Mouse (Mus musculus): ENCODE measurements around the gene Tma7. TPM values are rescaled to one million over a fixed set of nuclear protein-coding genes. Genes with fewer than 3 reads are reported as not detected.

The Tma7 gene
- polyA plus RNA-seq, 2 experiments from 2014 or later, result 726 to 879 TPM

DNA sequence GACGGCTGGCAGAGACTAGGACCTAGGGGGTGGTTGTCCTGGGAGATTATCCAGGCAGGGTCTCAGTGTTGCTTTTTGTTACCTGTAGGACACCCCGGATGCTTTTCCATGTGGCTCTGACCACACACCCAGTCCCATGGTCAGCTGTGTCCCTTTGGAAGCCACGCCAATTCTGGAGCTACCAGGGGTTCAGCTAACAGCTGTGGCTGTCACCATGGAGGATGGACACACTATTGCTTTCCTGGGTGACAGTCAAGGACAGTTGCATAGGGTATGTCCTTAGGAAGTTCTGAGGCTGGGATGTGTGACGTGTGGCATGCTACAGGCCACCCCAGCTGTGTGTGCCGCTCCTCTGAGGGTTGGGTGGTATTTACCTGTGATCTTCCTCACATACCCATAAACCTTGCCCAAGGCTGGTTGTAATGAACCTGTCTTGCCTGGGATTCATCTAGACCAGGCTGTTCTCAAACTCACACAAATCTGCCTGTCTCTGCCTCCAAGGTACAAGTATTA lies 19.6 kb upstream of the Tma7 start:
- no peak for ATAC-seq

DNA sequence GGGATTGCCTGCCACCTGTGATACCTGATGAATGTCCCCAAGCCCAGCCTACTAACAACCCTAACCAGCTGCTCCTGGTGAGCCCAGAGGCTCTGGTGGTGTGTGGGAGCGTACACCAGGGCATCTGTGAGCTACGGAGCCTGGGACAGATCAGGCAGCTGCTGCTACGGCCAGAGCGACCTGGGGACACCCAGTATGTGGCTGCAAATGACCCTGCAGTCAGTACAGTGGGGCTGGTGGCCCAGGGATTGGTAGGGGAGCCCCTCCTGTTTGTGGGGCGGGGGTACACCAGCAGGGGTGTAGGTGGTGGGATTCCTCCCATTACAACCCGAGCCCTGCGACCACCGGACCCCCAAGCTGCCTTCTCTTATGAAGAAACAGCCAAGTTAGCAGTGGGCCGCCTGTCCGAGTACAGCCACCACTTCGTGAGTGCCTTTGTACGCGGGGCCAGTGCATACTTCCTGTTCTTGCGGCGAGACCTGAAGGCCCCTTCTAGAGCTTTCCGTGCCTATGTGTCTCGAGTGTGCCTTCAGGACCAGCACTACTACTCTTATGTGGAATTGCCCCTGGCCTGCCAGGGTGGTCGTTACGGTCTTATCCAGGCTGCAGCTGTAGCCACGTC lies 18.0 kb upstream of the Tma7 start:
- no peak for ATAC-seq

DNA sequence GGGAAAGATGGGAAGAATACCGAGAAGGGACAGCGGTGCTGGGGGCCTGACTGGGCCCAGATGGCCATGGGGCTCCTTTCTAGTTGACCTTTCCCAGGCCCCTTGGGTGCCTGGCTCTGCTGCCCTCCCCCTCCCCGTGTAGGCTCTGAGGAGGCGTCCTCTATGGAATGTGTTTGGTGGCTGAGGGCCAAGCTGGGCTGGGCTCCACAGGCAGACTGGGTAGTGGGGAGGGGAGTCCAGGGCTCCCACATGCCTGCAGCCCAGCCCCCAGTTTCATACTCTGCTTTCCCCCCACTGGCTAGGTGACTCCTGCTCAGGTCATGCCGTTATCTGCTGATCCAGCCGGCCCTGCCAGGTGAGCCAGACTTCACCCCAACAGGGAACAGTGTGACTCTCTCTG lies 16.6 kb upstream of the Tma7 start:
- ATAC-seq, result no peak

DNA sequence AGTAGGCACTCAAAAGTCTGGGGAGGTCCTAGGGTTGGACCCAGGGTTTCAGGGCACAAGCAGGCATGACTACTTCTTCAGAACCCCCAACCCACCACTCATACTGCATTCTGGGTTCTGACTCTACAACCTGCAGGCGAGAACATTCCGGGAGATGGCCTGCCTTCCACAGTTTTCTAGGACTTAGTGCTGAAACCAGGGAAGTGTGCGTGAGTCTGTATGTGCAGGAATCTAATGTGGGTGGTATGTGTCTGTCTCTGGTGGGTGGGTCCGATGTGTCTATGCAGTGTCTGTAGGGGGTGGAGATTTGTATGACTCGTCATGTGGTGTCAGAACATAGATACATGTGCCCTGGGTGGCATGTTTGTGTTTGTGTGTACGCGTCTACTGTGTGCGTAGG lies 16.0 kb upstream of the Tma7 start:
- ATAC-seq, result no peak

DNA sequence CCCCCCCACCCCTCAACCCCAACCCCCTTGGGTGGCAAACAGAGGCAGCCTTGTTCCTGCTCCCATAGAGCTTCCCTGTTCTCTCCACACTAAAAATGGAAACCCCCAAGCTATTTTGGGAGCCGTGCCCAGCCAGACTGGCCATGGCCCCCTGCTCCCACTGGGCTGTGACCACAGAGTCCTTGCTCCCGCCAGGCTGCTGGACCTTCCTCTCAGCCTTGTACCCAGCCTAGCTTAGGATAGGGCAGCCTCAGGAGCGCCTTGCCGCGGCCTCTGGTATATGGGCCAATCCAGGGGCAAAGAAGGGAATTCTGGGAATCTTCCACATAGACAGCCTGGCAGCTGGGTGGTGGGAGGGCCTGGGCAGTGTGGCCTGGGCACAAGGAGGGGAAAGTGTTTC lies 15.4 kb upstream of the Tma7 start:
- no peak for ATAC-seq

DNA sequence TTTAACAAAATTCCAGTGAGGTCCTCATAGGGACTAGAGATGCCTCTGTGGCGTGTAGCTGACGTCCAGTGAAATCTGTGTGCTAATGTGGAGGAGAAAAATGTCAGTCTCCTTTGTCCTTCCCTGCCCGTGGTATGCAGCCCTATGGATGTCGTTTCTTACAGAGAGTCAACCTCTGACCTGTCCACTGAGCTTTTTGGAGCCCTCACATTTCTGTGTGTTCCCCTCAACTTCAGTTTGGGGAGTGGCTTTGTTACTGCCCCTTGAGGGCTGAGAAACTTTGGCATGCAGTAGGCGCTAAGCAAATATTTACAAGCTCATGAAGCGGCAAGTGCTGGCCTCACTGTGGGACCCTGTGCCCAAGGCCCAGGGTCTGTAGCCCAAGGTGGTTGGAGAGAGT lies 14.9 kb upstream of the Tma7 start:
- no peak for ATAC-seq

DNA sequence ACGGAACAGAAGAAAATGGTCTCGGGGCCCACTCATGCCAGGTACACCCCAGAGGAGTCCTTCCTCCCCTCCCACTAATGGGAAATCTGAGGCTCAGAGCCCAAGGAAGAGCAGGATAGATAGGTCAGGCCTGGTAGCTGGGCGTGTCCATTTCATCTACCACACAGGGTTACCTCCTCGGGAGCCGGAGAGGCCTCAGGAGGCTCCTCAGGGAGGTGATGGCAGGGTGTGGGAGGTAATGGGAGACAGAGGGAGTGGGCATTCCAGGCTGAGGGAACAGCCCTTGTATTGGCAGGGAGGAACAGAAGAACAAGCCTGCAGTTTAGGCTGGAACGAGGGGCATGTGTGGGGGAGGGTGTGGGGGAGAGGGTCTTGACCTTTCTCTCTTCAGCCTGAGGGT lies 14.5 kb upstream of the Tma7 start:
- ATAC-seq, result no peak

DNA sequence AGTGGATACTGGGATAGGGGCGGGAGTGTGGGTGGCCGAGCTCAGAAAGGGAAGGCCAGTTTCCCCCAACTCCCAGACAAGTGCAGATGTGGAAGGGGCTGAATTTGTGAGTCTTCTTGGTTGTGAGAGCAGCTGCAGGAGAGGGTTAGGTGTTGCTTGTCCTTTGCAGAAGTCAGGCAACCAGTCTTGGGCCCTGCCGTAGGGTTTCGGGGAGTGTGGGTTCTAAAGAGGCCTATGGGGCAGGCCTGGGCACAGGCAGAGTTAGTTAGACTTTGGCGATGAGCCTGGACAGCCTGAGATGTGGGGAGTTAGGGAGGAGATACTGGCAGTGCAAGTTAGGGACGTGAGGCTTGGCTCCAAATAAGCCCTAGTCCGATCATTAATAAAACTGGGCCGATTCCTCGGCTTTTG lies 13.9 kb upstream of the Tma7 start:
- no peak for ATAC-seq

DNA sequence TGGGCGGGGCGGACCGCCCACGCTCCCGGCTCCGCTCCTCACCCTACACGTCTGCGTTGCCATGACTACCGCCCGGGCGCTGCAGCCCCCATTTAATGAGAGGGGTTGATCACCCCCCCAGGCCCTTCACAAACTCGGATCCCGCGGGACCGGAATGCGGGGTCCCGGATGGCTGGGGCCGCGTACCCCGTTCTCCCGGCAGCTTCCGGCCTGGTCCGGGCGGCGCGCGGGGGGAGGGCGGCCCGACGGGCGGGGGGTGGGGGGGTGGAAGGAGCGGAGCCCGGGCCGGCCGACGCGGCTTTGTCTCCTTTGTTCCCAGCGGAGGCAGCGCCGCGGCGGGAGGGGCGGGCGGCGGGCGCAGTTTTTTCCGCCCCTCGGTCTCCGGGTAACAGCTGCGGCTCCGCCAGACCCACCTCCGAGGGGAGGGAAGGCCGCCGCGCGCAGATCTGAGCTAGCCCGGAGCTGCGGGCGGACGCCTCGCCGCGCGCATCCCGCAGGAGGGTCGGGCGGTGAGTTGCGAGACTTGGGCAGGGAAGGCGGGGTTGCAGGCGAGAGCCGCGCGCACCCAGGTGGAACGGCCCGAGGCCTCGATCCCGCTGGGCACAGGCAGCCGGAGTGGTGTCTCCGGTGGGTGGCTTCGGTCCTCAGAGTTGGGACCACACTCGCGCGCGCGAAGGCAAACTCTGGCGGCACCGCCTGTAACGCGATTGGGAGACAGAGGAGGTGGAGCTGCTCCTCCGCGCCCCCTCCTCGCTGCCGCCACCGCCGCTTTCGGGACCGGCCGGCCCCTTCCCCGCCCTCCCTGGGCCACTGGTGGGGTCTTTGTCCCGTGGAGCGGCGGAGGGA lies 13.0 kb upstream of the Tma7 start, which contains the start of gene Plxnb1:
TSS of gene Plxnb1 (plus strand) at position 253 of the 846 bp plus-strand sequence.
- ATAC-seq, result peak; percentile 59

DNA sequence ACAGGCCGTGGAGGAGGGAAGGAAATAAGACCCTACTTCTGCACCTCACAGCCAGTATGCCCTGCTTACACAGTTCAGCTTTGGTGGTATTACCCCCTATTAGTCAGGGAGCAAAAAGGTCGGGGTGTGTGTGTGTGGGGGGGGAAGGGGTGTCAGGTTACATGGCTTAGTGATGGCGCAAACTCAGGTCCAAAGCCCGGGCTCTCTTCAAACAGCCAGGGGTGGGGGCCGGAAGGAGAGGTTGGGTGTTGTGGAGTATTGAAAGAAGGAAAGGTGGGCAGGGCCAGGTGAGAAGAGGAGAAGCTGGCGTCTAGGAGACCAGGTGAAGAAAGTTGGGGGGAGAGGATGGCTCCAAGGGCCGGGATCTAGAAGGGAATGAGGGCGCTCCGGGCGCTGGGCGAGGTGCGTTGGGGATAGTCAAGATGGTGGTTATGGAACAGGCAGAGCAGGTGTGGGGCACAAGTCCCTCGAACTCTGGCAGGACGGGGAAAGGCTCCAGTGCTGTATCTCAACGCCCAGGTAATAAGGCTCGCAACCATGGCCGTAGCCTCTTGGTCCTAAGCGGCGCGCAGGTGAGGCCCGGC lies 12.3 kb upstream of the Tma7 start:
- ATAC-seq, result peak; percentile 33

DNA sequence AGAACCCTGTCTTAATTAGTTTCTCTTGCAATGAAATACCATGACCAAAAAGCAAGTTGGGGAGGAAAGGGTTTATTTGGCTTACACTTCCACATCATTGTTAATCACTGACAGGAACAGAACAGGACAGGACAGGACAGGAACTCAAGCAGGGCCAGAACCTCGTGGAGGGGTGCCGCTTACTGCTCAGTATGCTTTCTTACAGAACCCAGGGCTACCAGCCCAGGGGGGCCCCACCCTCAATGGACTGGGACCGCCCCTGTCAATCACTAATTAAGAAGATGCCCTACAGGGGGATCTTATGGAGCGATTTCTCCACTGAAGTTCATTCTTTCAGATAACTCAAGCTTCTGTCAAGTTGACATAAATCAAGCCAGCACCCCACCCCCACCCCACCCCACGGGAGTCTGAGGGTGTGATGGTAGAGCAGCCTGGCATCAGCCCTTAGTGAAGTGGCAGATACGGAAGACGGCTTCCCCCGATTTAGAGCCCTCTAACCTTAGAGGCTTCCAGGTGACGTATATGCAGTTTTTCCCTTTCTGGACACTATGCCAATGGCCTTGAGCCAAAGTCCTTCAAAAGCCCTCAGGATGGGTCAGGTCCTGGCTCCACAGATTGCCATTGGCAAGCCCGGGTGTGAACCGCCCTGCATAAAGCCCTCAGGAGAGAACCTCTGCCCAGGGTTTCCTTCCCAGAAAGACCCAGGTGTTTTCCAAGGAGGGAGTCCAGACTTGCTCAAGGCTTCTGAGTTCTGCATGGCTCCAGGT lies 11.6 kb upstream of the Tma7 start:
- no peak for ATAC-seq

DNA sequence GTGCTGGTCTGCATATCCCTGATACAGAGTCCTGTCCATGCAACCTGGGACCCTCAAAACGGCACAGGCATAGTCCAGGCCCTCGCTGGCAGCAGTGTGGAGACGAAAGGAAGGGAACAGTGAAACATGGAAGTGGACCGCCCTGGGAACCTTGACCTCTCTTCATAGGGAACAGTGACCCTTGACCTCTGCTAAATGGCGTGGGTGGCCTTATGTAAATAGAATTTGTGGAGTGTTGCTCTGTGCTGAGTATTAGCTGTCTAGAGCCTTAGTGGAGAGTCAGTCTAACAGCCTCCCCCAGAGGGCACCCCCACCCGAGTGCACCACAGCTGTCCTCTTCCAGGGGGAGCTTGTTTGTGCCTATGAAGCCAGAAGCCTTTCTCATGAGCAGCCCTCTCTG lies 10.4 kb upstream of the Tma7 start:
- ATAC-seq, result no peak

DNA sequence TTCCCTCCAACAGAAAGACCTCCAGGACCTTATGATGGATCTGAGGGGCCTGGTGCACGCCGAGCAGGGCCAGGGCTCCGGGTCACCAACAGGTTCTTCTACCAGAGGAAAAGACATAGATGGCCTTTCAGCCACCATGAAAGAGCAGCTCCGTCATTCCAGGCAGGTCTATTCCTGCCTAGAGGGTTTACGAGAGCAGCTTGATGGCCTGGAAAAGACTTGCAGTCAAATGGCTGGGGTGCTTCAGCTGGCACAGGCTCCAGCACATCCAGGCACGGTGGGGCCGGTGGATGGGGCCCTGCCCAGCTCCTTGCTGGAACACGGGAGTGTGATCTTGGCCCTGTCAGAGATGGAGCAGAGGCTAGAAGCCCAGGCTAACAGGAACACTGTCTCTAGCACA lies 9.4 kb upstream of the Tma7 start:
- ATAC-seq, result no peak

DNA sequence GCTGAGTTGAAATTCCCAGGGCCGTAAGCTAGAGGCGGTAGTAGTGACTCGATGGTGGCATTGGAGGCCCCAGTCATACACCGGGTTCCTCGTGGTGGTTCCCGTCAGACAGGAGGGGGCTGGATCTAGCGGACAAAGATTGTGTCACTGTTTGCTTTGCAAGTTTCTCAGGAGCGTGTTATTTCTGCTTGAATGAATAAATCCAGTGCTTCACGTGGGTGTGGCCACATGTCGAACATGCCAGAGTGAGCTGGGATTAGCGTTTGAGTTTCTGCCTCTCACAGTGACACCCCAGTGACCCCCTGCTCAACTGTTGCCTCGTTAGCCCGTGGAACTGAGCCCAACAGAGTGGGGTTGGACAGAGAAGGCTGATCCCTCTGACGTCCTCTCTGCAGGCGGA lies 8.1 kb upstream of the Tma7 start:
- ATAC-seq, result no peak

DNA sequence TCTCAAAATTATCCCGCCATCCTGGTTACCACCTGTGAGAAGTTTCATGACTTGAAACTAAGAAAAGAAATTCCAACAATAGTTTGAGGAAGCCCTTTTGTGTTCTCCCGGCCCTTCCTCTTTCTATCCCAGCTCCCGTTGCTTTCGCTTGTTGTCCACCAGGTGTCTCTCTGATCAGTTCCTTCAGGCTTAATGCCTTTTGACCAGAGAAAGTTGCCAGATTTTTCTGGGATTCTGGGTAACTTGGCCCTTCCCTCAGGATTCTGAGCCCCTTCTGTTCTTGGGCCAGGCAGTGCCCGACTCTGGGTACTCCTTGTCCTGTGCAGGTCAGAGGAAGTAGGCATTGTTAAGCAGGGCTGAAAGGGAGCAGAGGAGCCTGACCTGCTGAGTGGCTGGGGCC lies 5.6 kb upstream of the Tma7 start:
- no peak for ATAC-seq

DNA sequence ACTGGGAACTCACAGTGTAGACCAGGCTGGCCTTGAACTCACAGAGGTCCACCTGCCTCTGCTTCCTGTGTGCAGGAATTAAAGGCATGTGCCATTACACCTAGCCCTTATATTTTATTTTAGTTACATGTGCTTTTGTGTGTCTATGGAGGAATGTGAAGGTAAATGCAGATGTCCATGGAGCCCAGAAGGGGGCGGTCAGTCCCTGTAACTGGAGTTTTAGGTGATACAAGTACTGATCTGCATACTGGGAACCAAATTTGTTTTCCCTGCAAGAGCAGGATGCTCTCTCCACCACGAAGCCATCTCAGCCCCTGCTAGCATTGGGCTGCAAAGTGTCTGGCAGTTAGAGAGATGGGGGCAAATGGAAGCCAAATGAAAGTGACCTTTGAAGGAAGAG lies 2.5 kb upstream of the Tma7 start:
- ATAC-seq, result no peak

DNA sequence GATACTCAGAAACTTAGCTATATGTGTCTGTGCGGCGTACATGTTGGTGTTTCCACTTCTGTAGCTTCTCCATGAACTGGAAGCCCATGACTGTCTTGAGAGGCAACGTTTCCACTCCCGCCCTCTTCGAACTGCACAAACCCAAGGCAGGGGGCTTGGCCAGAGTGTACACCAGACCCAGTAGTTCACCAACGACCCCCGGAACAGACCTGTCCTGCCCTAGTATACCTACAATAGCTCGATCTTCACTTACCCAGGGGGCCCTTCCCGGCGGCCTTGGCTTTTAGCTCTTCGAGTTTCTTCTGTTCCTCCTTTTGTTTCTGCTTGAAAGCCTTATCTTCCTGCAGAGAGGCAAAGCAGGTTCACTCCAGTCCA lies 651 bp downstream of the Tma7 start:
- no peak for ATAC-seq

DNA sequence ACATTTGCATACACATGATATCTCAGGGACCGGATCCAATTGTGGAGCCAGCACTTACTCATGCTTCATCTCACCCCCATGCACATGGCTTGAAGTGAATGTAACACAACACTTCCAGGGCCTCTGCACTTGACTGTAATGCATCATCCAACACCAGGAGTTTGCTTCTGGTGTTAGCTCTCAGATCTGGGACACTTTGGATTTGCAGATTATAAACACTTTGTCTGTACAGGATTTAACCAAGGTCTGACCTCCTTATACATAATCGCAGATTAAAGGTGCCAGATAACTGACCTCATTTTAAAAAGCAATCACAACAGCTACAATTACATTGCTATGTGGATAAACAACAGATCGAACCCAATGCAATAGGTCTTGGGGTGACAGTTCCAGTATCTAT lies 1.9 kb downstream of the Tma7 start:
- no peak for ATAC-seq

DNA sequence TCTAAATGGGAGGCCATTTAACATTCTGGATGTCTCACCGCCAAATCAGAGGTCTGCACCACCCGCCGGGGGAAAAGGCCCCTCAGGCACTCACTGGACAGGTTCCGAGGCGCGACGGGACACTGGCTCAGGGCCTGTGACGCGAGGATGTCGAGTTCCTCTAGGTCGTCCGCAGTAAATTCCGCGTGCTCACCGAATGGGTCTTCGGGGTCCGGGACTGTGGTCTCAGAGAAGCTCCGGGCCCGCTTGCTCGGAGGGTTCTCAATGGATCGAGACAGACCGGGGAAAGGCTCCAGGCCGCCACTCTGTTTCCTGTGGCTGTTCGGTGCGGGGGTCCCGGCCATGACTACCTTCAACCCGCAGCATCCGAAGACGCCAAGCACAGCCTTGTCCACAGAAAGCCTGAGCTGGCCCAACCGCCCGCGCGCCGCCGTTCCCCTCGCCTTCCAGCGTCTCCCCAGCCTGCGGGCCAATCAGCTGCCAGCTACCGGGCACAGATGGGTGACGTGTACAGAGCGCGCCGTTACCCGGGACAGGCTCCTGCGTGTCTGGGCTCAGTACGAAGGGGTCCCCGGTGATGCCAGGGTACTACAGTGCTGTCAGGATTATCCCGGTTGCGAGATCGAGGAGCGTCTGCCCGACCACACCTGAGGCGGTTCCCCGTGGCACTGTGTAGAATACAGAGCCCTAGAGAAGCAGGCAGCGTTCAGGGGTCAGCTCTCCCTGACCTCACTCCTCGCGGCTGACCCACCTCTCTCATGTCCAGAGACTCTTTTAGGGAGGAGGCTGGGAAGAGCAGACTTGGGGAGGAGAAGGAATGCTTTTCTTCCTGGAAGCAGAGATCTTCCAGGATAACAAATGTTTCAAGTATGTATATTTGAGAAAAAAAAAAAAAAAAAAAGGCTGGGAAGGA lies 8.5 kb downstream of the Tma7 start, which contains the start of gene Atrip:
TSS of gene Atrip (minus strand) at position 464 of the 913 bp plus-strand sequence.
- peak; percentile 99 for ATAC-seq

DNA sequence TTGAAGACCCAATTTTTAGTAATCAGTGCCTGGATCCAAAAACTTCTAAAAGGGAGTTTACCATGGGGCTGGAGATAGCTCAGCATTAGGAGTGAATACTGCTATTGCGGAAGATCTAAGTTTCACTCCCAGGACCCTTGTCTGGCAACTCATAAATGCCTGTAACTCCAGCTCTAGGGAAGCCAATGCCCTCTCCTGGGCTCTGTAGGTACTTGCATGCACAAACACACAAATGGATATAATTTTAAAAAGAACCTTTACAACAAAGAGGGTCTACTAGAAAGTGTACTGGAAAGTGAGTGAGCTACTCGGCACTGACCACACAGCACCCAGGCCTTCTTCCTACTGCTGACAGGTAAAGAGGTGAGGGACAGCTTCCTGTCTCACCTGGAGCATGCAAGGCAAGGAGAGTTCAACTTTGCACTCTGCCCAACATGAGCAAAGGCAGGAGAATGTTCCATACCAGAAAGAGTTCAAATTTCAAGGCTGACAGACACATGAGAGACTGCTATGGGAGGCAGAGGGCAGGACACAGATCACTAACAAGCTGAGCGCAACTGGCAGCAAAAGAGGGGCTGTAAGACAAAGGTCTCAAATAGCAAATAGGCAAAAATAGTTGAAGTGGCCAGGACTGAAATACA lies 14.2 kb downstream of the Tma7 start:
- no peak for ATAC-seq

DNA sequence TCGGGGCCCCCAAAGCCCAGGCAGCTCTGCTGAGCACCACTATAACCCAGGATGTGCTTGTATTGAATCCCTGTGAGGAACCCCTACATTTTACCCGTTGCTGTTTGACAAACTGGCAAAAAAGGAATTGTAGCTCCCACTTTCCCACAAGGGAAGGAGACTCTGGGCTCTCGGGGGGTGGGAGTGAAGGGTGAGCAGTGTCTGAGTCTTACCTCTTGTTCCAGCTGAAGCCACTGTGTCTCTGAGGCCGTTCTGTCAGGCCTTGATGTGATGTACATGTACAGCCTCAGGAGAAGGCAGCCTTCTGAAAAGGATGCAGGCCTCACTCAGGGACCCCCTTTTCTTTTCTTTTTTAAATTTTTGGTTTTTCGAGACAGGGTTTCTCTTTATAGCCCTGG lies 21.5 kb downstream of the Tma7 start:
- no peak for ATAC-seq

All from activated CD4-positive, CD25-positive, alpha-beta regulatory T cell, adult 4 months (primary cell).